Comparison of ENCODE assay signal across 28 mouse cellular contexts in genomic region chr4:108911866-108912265, GRCm38 (mm10). TPM values are rescaled to one million over a fixed set of nuclear protein-coding genes. Genes with fewer than 3 reads are reported as not detected.
"Had no signal": no experiment of that assay in that cellular context is flagged by ENCODE, and none has a peak within 500 bp of the region (broad histone marks: within the 10 kb centered on the region; RNA-seq: fewer than 3 reads in every experiment).

No protein-coding gene starts in this region.

- H3K4me1 ChIP-seq: hindbrain, embryonic 15.5 days; limb, embryonic 10.5 days; limb, embryonic 12.5 days; liver, embryonic 13.5 days; liver, embryonic 15.5 days had no signal

- H3K9me3 ChIP-seq: heart, embryonic 13.5 days; heart, embryonic 15.5 days; hindbrain, embryonic 13.5 days; hindbrain, embryonic 15.5 days; intestine, embryonic 15.5 days; limb, embryonic 10.5 days; limb, embryonic 12.5 days; liver, embryonic 13.5 days; liver, embryonic 15.5 days had no signal

- H3K27ac ChIP-seq: heart, adult 2 months; heart, embryonic 13.5 days; heart, embryonic 15.5 days; hindbrain, embryonic 13.5 days; hindbrain, embryonic 15.5 days; intestine, embryonic 15.5 days; layer of hippocampus, adult 2 months; left cerebral cortex, adult 2 months; limb, embryonic 10.5 days; limb, embryonic 12.5 days; liver, embryonic 13.5 days; liver, embryonic 15.5 days had no signal

- H3K27me3 ChIP-seq: heart, embryonic 13.5 days; heart, embryonic 15.5 days; hindbrain, embryonic 13.5 days; hindbrain, embryonic 15.5 days; intestine, embryonic 15.5 days; limb, embryonic 12.5 days had no signal

- H3K9ac ChIP-seq: heart, embryonic 13.5 days; heart, embryonic 15.5 days; hindbrain, embryonic 13.5 days; hindbrain, embryonic 15.5 days; intestine, embryonic 15.5 days; limb, embryonic 12.5 days; liver, embryonic 13.5 days; liver, embryonic 15.5 days had no signal

- H3K36me3 ChIP-seq: heart, embryonic 13.5 days; heart, embryonic 15.5 days; hindbrain, embryonic 13.5 days; hindbrain, embryonic 15.5 days; intestine, embryonic 15.5 days; limb, embryonic 10.5 days; limb, embryonic 12.5 days; liver, embryonic 13.5 days; liver, embryonic 15.5 days had no signal

- DNase-seq: gastrocnemius, postnatal 14 days; gastrocnemius, postnatal 36 days; heart, adult 2 months; heart, postnatal 14 days; heart, postnatal 36 days; kidney, adult 18-20 months; kidney, adult 8-10 months; kidney, postnatal 10 days; kidney, postnatal 25 days; kidney, postnatal 4 days; liver; liver, embryonic 13.5 days had no signal

- ATAC-seq: inflammation-experienced regulatory T-cells, adult 6 months; intestine, embryonic 15.5 days; intestine, postnatal 0 days had no signal

- H3K4me3 ChIP-seq: heart, adult 2 months; heart, embryonic 13.5 days; heart, embryonic 15.5 days; hindbrain, embryonic 13.5 days; hindbrain, embryonic 15.5 days; intestine, embryonic 15.5 days; layer of hippocampus, adult 2 months; left cerebral cortex, adult 2 months; limb, embryonic 10.5 days; limb, embryonic 12.5 days; liver, embryonic 13.5 days; liver, embryonic 15.5 days had no signal

- H3K4me2 ChIP-seq: heart, embryonic 11.5 days; heart, embryonic 13.5 days; heart, embryonic 15.5 days; hindbrain, embryonic 13.5 days; hindbrain, embryonic 15.5 days; intestine, embryonic 15.5 days; limb, embryonic 12.5 days; liver, embryonic 11.5 days; liver, embryonic 13.5 days; liver, embryonic 15.5 days had no signal

RNA-seq across cellular contexts. Expression of gene Rab3b, which starts 33.0 kb away (rescaled TPM):
- total RNA-seq: gastrocnemius, adult 8-10 months; hematopoietic stem cell, adult 5-6 weeks had no signal
